Comparison of ENCODE assay signal across 18 mouse cellular contexts in the genomic region with DNA sequence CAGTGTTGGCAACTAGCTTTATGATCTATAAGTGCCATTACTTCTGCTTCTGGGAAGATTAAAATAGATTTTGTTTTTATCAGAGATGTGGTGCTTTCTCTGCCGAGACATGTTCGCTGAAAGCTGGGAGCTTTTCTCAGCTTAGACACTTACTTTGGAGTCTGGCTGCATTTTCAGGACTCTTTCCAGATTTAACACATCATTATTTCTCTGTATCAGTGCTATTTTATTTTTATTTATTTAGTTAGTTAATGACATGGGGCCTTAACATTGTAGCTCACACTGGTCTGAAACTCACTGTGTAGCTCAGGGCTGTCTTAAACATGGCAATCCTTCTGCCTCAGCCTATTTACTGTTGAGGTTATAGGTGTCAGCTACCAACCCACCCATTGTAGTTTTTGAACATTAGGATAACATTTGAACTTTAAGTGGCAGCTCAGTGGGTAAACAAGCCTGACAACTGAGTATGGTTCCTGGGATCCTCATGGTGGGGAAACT.
"Had no signal": no experiment of that assay in that cellular context is flagged by ENCODE, and none has a peak within 500 bp of the region (broad histone marks: within the 10 kb centered on the region; RNA-seq: fewer than 3 reads in every experiment).

No protein-coding gene starts in this region.

- H3K9me3 ChIP-seq: liver, embryonic 12.5 days; midbrain, embryonic 10.5 days; midbrain, embryonic 12.5 days; neural tube, embryonic 15.5 days had no signal

- H3K27me3 ChIP-seq: liver, embryonic 12.5 days; neural tube, embryonic 13.5 days; neural tube, embryonic 15.5 days had no signal

- H3K27ac ChIP-seq: liver, embryonic 12.5 days; liver, embryonic 14.5 days; midbrain, embryonic 10.5 days; midbrain, embryonic 12.5 days; neural tube, embryonic 13.5 days; neural tube, embryonic 15.5 days had no signal

- H3K4me3 ChIP-seq: liver, embryonic 12.5 days; midbrain, embryonic 10.5 days; midbrain, embryonic 12.5 days; myocyte; neural tube, embryonic 13.5 days; neural tube, embryonic 15.5 days had no signal

- DNase-seq: lung, postnatal 36 days; midbrain, embryonic 14.5 days; retina, postnatal 1 day; right cerebral cortex, adult 18-20 months; right cerebral cortex, postnatal 25 days; right cerebral cortex, postnatal 4 days; spleen, adult 18-20 months; thymus, adult 18-20 months; thymus, postnatal 14 days; thymus, postnatal 36 days had no signal

- H3K4me2 ChIP-seq: liver, embryonic 12.5 days; midbrain, embryonic 12.5 days; neural tube, embryonic 13.5 days; neural tube, embryonic 15.5 days had no signal

- ATAC-seq: liver, embryonic 12.5 days; midbrain, embryonic 16.5 days had no signal

- H3K36me3 ChIP-seq: neural tube, embryonic 15.5 days had no signal

- H3K9ac ChIP-seq: liver, embryonic 12.5 days; liver, embryonic 14.5 days; midbrain, embryonic 12.5 days; neural tube, embryonic 13.5 days; neural tube, embryonic 15.5 days had no signal
